In the genomic region with DNA sequence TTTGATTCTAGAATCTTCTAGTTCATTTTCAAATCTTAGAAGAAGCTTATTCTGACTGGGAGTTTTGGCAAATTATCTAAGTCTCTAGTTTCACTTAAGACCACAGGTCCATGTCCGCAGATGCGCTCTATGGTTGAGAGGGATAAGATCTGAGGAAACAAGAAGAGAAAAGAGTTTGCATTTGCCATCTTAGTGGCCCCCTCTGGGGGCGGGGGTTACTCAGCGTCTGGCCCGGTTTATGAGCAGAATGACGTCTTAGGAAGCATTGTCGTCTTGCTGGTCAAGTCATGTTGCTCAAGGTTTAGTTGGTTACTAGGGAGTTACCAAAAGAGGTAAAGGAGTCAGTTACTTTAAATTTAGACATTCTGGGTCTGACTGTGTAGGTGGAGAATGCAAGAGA, we compare ENCODE assay signal across 21 mouse cellular contexts. TPM values are rescaled to one million over a fixed set of nuclear protein-coding genes. Genes with fewer than 3 reads are reported as not detected.
A peak's percentile ranks its signal among the peaks of the same experiment; 100 is the strongest.
DNase-seq lines count a peak whose midpoint lies in the region; TF ChIP-seq lines count a peak whose summit lies in the region.
"Had no signal": no experiment of that assay in that cellular context is flagged by ENCODE, and none has a peak within 500 bp of the region (broad histone marks: within the 10 kb centered on the region; RNA-seq: fewer than 3 reads in every experiment).

No protein-coding gene starts in this region.

- peak; percentile 73 for DNase-seq in CD4-positive helper T cell, adult 2 months (ENCODE audit: low read depth, low spot score)
- peak; percentile 62 for DNase-seq in CD4-positive, CD25-positive, alpha-beta regulatory T cell, adult 2 months (ENCODE audit: low read depth, low spot score)
- no peak for DNase-seq in CH12.LX (ENCODE audit: extremely low read depth)
- peak; percentile 78 for DNase-seq in induced T-regulatory cell, adult 2 months (ENCODE audit: low read depth)
- no peak for DNase-seq in heart, postnatal 25 days (ENCODE audit: low spot score)
- no peak for DNase-seq in lung, postnatal 25 days (ENCODE audit: low spot score)
- DNase-seq in hindbrain, embryonic 10.5 days (ENCODE audit: low spot score) = no peak
- no peak for DNase-seq in gastrocnemius, adult 18-20 months (ENCODE audit: low spot score)
- DNase-seq: adrenal gland, adult 8-10 months; adrenal gland, postnatal 14 days; adrenal gland, postnatal 36 days; cerebellum, adult 11-12 months; cerebellum, adult 2 months; cerebellum, adult 9-10 months; cerebellum, postnatal 10 days; cerebellum, postnatal 25 days; forebrain, postnatal 0 days had no signal

- no peaks in the 10 kb centered on the region for H3K36me3 ChIP-seq in CH12.LX (replicated peaks in 1 of 2; ENCODE audit: control insufficient read depth in 1 of 2, insufficient read depth in 1 of 2, low read length in 1 of 2)
- H3K36me3 ChIP-seq in hindbrain, embryonic 10.5 days = no peaks in the 10 kb centered on the region
- H3K36me3 ChIP-seq: embryonic facial prominence, embryonic 10.5 days; embryonic facial prominence, embryonic 12.5 days; forebrain, embryonic 15.5 days had no signal

- no peak for TF ChIP-seq POLR2A in CH12.LX (IDR thresholded peaks at IDR 0.05; ENCODE audit: low read depth, low read length)

- TF ChIP-seq CTCF in CH12.LX (conservative IDR thresholded peaks at IDR 0.05 in 1 of 2, IDR thresholded peaks at IDR 0.05 in 1 of 2; ENCODE audit: low read depth in 2 of 2, low read length in 2 of 2) = no peak

- peak overlapping the region; percentile 64; the same call in 1 of the 2 replicates for H3K4me2 ChIP-seq in CH12.LX (ENCODE audit: insufficient read depth, low read depth, poor library complexity, severe bottlenecking)
- H3K4me2 ChIP-seq: embryonic facial prominence, embryonic 12.5 days; forebrain, embryonic 13.5 days; forebrain, embryonic 15.5 days had no signal

- H3K9me3 ChIP-seq in CH12.LX (replicated peaks; ENCODE audit: low read length) = no peaks in the 10 kb centered on the region
- no peaks in the 10 kb centered on the region for H3K9me3 ChIP-seq in hindbrain, embryonic 10.5 days
- H3K9me3 ChIP-seq: embryonic facial prominence, embryonic 10.5 days; embryonic facial prominence, embryonic 12.5 days; forebrain, embryonic 13.5 days; forebrain, embryonic 15.5 days had no signal

- dilution Hi-C loops in CH12.LX (cut with MboI; ENCODE audit: extremely low pct_ligation_motif_present, extremely low pct_unique_long_range_greater_than_20kb, low sequenced_read_pairs) = no loop called here

- no peak overlapping the region for H3K4me3 ChIP-seq in CH12.LX (replicated peaks in 1 of 3; ENCODE audit: low read depth in 2 of 3, low read length in 2 of 3, poor library complexity in 1 of 3)
- H3K4me3 ChIP-seq in hindbrain, embryonic 10.5 days = no peak overlapping the region
- H3K4me3 ChIP-seq: embryonic facial prominence, embryonic 10.5 days; embryonic facial prominence, embryonic 12.5 days; forebrain, embryonic 13.5 days; forebrain, embryonic 15.5 days had no signal

- 90% methylated on average over 7 of the region's 7 CpGs for WGBS in hindbrain, embryonic 10.5 days

- TF ChIP-seq EP300 in CH12.LX (IDR thresholded peaks at IDR 0.05; ENCODE audit: low read length) = no peak

- H3K4me1 ChIP-seq in CH12.LX (ENCODE audit: control insufficient read depth in 1 of 2, insufficient read depth in 2 of 2) = peaks cover 18 to 23% of the 10 kb centered on the region in 2 experiments
- H3K4me1 ChIP-seq in hindbrain, embryonic 10.5 days (replicated peaks) = no peaks in the 10 kb centered on the region
- H3K4me1 ChIP-seq: forebrain, embryonic 13.5 days; forebrain, embryonic 15.5 days had no signal

- intact Hi-C loops in heart, postnatal 25 days (cut with DNase I) = no loop called here

- H3K79me2 ChIP-seq in CH12.LX (replicated peaks; ENCODE audit: control insufficient read depth, extremely low read depth, insufficient read depth, poor library complexity, severe bottlenecking) = no peaks in the 10 kb centered on the region

- no peak for TF ChIP-seq RAD21 in CH12.LX (IDR thresholded peaks at IDR 0.05; ENCODE audit: low read depth, low read length)

- no peaks in the 10 kb centered on the region for H3K27me3 ChIP-seq in CH12.LX (replicated peaks)
- no peaks in the 10 kb centered on the region for H3K27me3 ChIP-seq in hindbrain, embryonic 10.5 days (ENCODE audit: insufficient read depth, poor library complexity, severe bottlenecking)
- H3K27me3 ChIP-seq: embryonic facial prominence, embryonic 12.5 days; forebrain, embryonic 13.5 days; forebrain, embryonic 15.5 days had no signal

- H3K9ac ChIP-seq in CH12.LX (ENCODE audit: insufficient read depth, low read depth) = no peak overlapping the region; the same call in none of the 2 replicates
- H3K9ac ChIP-seq: embryonic facial prominence, embryonic 12.5 days; forebrain, embryonic 13.5 days; forebrain, embryonic 15.5 days; forebrain, postnatal 0 days had no signal

- in situ Hi-C loops in CH12.LX (cut with MboI; ENCODE audit: low pct_ligation_motif_present, low pct_unique_long_range_greater_than_20kb, low sequenced_read_pairs) = no loop called here

- no peak overlapping the region for H3K27ac ChIP-seq in CH12.LX (ENCODE audit: insufficient read depth, low read depth)
- no peak overlapping the region for H3K27ac ChIP-seq in hindbrain, embryonic 10.5 days
- H3K27ac ChIP-seq: embryonic facial prominence, embryonic 10.5 days; embryonic facial prominence, embryonic 12.5 days; forebrain, embryonic 13.5 days; forebrain, embryonic 15.5 days had no signal

TF ChIP-seq in CH12.LX, 34 proteins besides CTCF, POLR2A, EP300 and RAD21:
- 0 out of 2 replicates have a peak, but pooled peaks have one; percentile 54 for TF ChIP-seq MAZ (IDR thresholded peaks at IDR 0.05; ENCODE audit: low read depth, low read length)
- no peak for TF ChIP-seq TBP (conservative IDR thresholded peaks at IDR 0.05; ENCODE audit: low read depth, low read length)
- TF ChIP-seq E2F4 (IDR thresholded peaks at IDR 0.05; ENCODE audit: insufficient replicate concordance, low read depth, low read length) = no peak
- TF ChIP-seq SMC3 (IDR thresholded peaks at IDR 0.05; ENCODE audit: low read depth, low read length) = no peak
- no peak for TF ChIP-seq NRF1 (IDR thresholded peaks at IDR 0.05; ENCODE audit: low read depth, low read length)
- TF ChIP-seq CHD1 (IDR thresholded peaks at IDR 0.05; ENCODE audit: low read depth, low read length) = no peak
- TF ChIP-seq MEF2A (IDR thresholded peaks at IDR 0.05; ENCODE audit: borderline replicate concordance, low read depth, low read length) = peak; percentile 44; the same call in 1 of the 2 replicates
- peak; percentile 44 for TF ChIP-seq ETS1 (conservative IDR thresholded peaks at IDR 0.05; ENCODE audit: low read depth, low read length)

RNA-seq across cellular contexts. Expression of a gene that starts 57.3 kb away (rescaled TPM):
- total RNA-seq in CH12.LX (2012; rRNA removed) = 13.3 and 13.6 TPM in 2 replicates
- total RNA-seq in CH12.LX (2014; rRNA removed) = 23.1 and 28.2 TPM in 2 replicates
- 14.9 and 15.8 TPM in 2 replicates for polyA plus RNA-seq in CH12.LX (2012; ENCODE audit: insufficient read length, low read depth)
- 1 to 10 TPM; 6.9 to 7.0 TPM for total RNA-seq in heart, postnatal 25 days (2021)
- 15.9 and 20.1 TPM in 2 replicates for polyA plus RNA-seq in hindbrain, embryonic 10.5 days (2016; fragmentation: Nextera tagmentation; extraction: Ambion mirVana)
- 1 to 10 TPM; 4.5 to 5.3 TPM for total RNA-seq in gastrocnemius, adult 18-20 months (2021)

Comparison
In these comparisons a context has a peak if more than half of its experiments do, and no peak if none do; other contexts are left out.
1. DNase-seq: peak in CD4-positive helper T cell, adult 2 months (single experiment), CD4-positive, CD25-positive, alpha-beta regulatory T cell, adult 2 months (single experiment) and induced T-regulatory cell, adult 2 months (single experiment); none in CH12.LX (single experiment), heart, postnatal 25 days (single experiment), lung, postnatal 25 days (single experiment), hindbrain, embryonic 10.5 days (single experiment) and gastrocnemius, adult 18-20 months (single experiment).